Mouse (Mus musculus): Measurements from ENCODE around the gene Krt76.

Gene Krt76

DNA sequence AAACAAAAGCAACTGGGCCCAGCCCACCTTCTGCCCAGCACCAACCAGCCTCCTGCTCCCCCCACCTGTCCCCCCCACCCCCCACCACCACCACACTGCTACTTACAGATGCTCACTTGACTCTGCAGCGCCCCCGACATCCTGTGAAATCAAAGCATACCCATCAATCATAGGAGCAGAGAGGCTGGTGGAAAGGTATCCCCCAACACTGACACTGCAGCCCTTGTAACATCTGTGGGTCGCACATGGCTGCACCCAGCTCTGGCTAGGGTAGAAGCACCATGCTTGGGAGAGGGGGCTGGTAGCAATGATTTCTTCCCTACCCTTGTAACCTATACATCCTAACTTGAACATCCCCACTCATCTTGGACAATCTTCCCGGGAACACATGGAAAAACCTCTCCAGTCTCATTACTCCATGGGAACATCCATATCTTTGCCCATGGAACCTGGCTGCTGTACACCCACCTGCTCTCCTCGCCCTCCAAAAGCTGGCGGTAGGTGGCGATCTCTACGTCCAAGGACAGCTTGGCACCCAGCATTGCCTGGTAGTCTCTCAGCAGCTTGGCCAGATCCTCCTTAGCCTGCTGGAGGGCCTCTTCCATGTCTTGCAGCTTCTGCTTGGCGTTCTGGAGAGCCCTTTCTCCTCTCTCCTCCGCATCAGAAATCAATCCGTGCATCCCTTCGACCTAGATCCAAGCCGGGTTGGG, 32.1 kb downstream of the Krt76 start:
- DNase-seq (ENCODE audit: low read depth, low spot score): no peak

DNA sequence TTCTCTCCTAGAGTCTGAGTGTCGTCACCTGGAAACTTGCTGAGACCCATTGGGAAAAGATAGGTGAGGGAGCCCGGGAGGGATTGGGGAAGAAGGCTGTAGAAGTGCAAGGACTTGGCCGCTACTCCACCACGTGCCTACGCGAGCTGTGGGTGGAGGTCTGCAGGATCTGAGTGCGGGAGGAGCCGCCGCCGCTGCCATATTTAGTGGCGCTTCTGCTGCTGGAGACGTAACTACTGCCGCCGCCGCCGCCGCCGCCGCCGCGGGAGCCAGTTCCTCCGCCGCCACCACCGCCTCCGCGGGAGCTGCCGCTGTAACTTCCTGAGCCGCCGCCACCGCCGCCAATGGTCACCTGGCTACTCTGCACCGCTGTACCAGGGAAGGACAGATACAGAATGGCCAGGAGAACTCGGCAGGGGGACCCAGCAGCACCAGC, 33.0 kb downstream of the Krt76 start:
- DNase-seq (ENCODE audit: low read depth, low spot score): no peak

DNA sequence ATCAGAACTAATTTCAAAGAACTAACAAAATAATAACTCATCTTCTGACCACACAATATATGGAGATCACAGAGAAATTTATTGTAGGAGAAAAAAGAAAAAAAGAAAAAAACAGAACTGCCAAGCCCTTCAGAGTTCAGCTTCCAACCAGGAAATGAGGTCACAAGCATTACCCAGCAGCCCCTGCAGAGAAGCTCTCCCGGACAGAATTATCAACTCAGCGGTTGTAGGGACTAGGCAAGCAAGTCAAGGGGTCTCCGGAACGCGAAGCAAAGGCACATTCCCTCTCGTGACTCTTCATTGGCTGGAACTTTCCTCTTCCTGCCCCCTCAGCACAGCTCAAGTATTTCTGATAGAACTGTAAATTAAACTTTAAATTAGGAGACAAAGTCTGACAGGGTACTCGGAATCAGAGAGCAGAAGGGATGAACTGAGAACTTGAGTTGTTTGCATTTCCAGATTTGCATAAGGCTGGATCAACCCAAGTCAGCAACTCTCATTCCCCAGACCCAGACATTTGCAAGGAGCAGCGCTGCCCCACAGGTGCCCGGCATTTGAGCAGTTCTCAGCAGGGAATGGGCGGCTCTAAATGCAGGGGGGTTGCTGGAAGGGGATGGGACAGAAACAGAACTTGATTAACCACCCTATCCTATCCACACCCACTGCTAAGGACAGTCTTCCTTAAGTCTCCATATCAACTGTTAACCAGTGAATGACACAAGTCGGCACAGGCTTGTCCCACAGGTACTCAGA, 33.9 kb downstream of the Krt76 start:
- no peak for DNase-seq (ENCODE audit: low read depth, low spot score)

DNA sequence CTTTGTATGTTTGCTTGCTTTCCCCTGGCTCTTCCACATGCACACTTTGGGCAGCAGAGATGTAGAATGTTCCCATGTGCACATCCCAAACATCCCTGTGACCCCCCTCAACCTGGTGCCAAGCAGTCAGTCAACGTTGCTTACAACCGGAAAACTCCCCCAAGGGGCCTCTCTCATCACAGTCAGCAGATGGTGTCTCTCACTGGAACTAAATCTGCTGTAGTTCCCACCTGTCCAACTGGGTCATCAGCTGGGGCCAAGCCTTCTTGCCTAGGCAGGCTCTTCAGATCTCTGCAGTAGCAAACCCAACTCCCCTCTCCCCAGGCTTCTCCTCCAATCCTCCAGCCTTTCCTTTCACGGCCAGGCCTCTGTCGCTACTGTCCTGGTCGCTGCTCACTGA, 36.0 kb downstream of the Krt76 start:
- no peak for DNase-seq (ENCODE audit: low read depth, low spot score)

DNA sequence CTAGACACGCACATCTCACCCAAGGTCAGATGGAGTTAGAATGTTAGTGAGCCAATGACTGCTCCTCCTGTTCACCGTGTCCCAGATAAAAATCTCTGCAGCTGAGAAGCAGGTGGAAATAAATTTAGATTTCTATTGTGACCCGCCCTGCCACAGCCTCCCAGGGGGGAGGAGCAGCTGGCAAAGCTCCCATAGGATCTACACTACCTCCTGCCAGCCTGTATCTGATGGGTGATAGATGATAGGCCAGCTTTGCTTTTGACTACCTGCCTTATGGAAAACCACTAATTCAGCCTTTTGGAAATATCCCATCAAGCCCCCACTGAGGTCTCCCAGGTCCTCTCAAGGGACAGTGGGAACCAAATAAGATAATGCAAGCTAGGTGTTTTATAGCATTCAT, 37.0 kb downstream of the Krt76 start:
- no peak for DNase-seq (ENCODE audit: low read depth, low spot score)

DNA sequence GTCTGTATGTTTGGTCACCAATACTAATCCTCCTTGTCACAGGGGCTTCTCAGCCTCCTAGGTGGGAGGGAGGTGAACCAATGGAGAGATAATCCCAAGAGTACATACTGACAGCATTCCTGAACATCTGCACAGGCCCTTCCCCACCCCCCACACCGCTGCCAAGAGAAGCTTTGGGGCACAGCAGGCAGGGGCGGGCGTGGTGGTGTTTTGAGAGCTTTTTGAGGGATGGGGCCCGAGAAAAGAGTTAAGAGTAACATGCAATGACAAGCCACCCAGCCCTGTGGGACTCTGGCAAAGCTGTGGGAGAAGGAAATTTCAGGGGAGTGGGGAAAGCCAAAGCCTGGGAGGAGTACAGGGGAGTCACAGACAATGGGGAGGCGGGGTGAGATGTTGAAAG, 38.4 kb downstream of the Krt76 start:
- DNase-seq (ENCODE audit: low read depth, low spot score): no peak

DNA sequence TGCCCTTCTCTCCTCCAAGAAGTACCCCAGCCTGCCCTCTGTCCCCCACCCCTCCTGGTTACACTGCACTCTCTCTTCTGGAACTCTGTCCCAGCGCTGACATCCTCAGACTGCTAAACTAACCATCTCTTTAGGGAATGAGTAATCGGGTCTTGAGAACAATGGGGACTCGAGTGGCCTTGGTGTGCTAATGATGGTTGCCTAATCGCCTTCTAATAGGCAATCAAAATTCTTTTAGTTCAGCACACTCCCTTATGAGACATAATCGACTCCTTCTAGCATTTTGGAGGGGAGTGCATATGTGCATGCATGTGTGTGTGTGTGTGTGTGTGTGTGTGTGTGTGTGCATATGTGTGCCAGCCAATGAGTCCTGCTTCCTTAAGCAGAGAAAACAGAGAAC, 40.1 kb downstream of the Krt76 start:
- DNase-seq (ENCODE audit: low read depth, low spot score): no peak

DNA sequence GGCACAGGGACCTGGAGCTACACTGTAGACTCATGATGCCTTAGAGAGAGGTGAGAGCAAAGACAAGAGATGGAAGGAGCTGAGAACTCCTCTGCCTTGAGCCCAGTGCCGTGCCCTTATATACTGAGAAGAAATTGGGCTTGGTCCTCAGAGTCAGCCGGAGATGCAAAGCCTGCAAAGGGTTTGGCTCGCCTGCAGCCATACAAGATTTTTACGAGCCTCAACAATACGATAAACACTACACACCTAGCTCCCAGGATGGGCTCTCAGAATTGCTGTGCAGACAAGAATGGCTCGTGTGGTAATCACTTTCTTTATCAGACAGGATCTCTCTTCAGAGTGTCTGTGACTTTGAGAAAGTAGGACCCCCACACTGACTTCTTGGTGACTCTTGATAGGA, 42.0 kb downstream of the Krt76 start, which contains the start of gene Krt1:
TSS of gene Krt1 (minus strand) at position 101 of the 400 bp plus-strand sequence.
- no peak for DNase-seq (ENCODE audit: low read depth, low spot score)

DNA sequence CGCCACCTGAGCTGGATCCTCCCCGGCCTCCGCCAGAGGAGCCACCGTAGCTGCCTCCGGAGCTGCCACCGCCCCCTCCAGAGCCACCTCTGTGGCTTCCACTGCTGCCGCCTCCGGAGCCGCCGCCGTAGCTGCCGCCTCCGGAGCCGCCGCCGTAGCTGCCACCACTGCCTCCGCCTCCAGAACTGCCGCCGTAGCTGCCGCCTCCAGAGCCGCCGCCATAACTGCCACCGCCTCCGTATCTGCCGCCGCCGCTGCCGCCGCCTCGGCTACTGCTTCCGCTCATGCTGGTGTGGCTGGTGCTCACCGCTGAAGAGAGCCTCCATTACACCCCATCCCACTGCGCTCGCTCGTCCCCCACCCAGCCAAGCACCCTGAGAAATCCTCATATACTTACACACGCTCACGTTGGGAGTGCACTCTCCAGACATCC, 46.7 kb downstream of the Krt76 start:
- DNase-seq (ENCODE audit: low read depth, low spot score): no peak

DNA sequence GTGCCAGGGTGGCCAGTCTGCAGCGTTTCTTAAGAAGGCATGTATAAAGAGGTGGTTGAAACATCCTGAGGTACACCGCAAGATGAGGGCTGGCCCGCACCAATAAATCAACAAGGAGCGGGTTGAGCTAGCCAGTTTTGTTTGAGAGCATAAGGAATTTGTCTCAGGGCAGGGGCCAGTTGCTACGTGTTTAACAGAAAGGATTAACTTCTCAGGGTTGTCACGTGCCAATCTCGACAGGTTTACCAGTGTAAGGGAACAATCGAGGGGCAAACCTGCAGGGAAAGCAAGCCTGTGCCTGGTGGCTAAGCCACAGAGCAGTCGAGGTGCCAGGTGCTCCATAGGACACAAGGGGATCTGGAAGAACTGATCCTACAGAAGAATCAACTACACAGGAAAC, 49.5 kb downstream of the Krt76 start:
- DNase-seq (ENCODE audit: low read depth, low spot score): no peak

DNA sequence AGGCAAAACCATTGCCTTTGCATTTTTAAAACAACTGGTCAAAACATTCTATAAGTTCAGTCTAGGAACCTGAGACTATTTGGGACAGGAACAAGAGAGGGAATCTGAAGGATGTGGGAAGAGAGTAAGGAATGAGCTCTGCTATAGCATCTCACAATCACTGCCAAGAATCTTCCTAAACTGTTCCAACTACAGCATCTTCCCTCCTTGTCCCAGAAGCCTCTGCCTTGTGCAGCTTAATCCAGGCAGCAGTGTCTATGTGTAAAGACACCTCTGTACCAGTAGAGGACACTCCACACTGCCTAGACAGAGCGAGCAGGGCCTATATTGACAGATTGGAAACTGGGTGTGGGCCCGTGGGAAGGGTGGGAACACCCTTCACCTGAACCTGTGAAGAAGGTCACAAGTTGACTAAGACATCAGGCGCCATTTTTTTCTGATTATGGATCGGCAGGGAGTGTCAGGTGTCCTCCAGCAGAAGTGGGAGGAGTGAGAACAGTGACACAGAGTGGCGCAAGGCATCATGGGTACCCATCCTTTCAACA, 57.9 kb downstream of the Krt76 start:
- no peak for DNase-seq (ENCODE audit: low read depth, low spot score)
